Mouse (Mus musculus) midbrain, embryonic 11.5 days (tissue): ENCODE results near the gene Tmem107. TPM values are rescaled to one million over a fixed set of nuclear protein-coding genes. Genes with fewer than 3 reads are reported as not detected.

ENCODE experiments used
- ATAC-seq: fragments of 200-750 bp; cut with Nextera tagmentation; 2 replicates; pipeline ENCODE4 v1.8.0; 2017; ENCODE audit warnings: moderate TSS enrichment, moderate library complexity; ENCODE audit not compliant: low FRiP score
- DNase-seq: peaks from one replicate; pipeline ENCODE4 v3.0.0; 2015; ENCODE audit warnings: low spot score; ENCODE audit errors: missing footprints
- H3K27ac ChIP-seq: fragments of 300-500 bp; sonication (generic); 2 replicates; pipeline ENCODE4 v1.5.1; 2014; ENCODE audit warnings: low read depth, low read length
- H3K27me3 ChIP-seq: fragments of 300-500 bp; sonication (generic); 2 replicates; pipeline ENCODE4 v1.6.1; 2014; ENCODE audit warnings: mild to moderate bottlenecking, low read length, moderate library complexity, mixed read lengths; ENCODE audit not compliant: control insufficient read depth, insufficient read depth
- H3K36me3 ChIP-seq: fragments of 300-500 bp; sonication (generic); 2 replicates; pipeline ENCODE4 v1.6.1; 2014; ENCODE audit warnings: mild to moderate bottlenecking, low read length, moderate library complexity, mixed read lengths; ENCODE audit not compliant: control insufficient read depth, insufficient read depth
- H3K4me1 ChIP-seq: fragments of 300-500 bp; sonication (generic); 2 replicates; pipeline ENCODE4 v1.6.1; 2014; ENCODE audit warnings: low read length; ENCODE audit not compliant: control insufficient read depth, insufficient read depth
- H3K4me2 ChIP-seq: fragments of 300-500 bp; sonication (generic); 2 replicates; pipeline ENCODE4 v1.6.1; 2014; ENCODE audit warnings: mild to moderate bottlenecking, moderate library complexity
- H3K4me3 ChIP-seq: fragments of 300-500 bp; sonication (generic); 2 replicates; pipeline ENCODE4 v1.5.1; 2014; ENCODE audit warnings: low read depth, low read length
- H3K9ac ChIP-seq: fragments of 300-500 bp; sonication (generic); 2 replicates; pipeline ENCODE4 v1.6.1; 2014; ENCODE audit warnings: low read length
- H3K9me3 ChIP-seq: fragments of 300-500 bp; sonication (generic); 2 replicates; pipeline ENCODE4 v1.6.1; 2016; ENCODE audit warnings: low read length; ENCODE audit not compliant: control insufficient read depth
- WGBS: fragments of 180-500 bp; shearing (Covaris S2); extraction: QIAGEN DNeasy Blood & Tissue Kit; methylation state at CpG from one replicate; pipeline ENCODE4 v1.1.7; 2014; 5-methylcytosine and 5-hydroxymethylcytosine counted together
- polyA plus RNA-seq: library from polyadenylated mRNA; unstranded; fragments of >200 nt; fragmentation: Nextera tagmentation; extraction: Ambion mirVana; gene quantifications from 2 replicates; pipeline ENCODE4 v1.2.1, GENCODE M21; 2014

Gene Tmem107
- polyA plus RNA-seq, 1 experiment from 2014 or later, result 57.7 TPM

DNA sequence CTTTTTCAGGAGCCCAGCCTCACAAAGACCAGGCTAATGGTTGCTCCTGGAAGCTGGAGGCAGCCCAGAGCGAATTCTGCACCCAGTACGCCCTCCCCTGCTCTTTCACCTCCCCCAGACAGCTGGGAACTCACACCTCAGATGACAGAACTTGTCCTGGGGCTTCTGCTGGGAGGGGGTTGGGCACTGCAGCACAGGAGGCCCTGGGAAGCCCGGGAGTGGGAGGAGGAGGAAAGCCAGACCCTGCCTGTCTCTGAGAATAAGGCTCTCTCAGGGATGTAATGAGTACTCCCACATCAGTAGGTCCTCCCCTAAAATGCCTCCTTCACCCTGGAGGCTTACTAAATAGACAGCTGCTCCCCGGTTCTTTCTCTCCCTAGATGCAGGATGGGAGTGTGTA is 16.5 kb downstream of the Tmem107 start:
- Histone ChIP-seq H3K9me3 (no peaks in the 10 kb centered on the region), H3K27ac (no peak overlapping the region), H3K4me3 (no peak overlapping the region), H3K4me1 (peaks cover 13% of the 10 kb centered on the region), H3K9ac (no peak overlapping the region), H3K27me3 (no peaks in the 10 kb centered on the region), H3K36me3 (no peaks in the 10 kb centered on the region; the same call in 1 of the 2 replicates), H3K4me2 (no peak overlapping the region)
- no peak for DNase-seq
- 42% methylated on average over 4 of the region's 4 CpGs for WGBS
- ATAC-seq, result no peak

DNA sequence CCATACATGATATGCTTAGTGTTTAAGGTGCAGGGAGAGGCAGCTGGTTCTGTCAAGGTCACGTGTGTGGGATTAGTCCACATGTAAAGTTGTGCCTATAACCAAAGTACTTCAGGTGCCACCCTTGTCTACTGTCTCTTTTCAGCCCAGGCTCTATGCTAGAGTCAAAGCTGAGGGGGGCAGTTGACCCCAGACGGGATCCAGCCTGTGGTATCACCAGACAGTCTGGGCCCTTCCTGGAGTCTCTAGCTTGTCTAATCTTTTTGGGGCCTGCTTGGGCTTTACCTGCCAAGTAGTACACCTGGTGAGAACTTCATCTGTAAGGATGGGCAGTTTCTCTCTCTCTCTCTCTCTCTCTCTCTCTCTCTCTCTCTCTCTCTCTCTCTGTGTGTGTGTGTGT is 17.0 kb downstream of the Tmem107 start:
- 61% methylated on average over 2 of the region's 2 CpGs for WGBS
- Histone ChIP-seq H3K4me2 (no peak overlapping the region), H3K4me1 (peaks cover 13% of the 10 kb centered on the region), H3K27me3 (no peaks in the 10 kb centered on the region), H3K9me3 (no peaks in the 10 kb centered on the region), H3K9ac (0 out of 2 replicates have a peak overlapping the region, but pooled peaks have one; percentile 93), H3K27ac (no peak overlapping the region), H3K36me3 (no peaks in the 10 kb centered on the region; the same call in 1 of the 2 replicates), H3K4me3 (no peak overlapping the region)
- DNase-seq (no peak), ATAC-seq (no peak)

DNA sequence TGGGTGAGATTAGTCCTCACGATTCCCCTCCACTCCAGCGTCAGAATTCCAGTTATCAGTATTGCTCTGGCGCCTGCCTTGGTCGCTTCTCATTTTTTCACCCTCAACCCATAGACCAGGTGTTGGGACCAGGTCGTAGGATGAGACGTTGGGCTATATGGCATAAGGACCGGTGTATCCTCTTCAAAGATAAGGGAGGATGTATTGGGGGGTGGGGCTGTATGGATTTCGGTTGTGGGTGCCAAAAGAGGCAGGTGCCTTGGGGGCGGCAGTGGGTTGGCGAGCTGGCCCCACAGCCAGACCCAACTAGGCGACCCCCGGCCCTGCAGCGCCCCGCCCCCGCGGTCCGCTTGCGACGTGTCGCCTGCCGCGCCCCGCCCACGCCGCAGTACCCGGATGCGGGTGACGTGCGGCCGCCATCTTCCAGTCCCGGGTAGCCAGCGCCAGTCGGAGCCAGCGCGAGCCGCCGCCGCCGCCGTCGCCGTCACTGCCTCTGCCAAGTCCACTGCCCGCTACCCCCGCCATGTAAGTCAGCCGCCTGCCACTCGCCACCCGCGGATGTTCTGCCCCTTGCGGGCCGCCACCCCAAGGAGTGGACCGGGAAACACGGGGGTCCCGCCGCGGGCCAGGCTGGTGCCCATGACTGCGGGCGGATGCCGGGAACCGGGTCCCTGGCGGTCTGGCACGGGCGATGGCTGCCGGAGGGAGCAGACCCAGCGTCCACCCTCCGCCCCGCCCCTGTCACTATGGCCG is 17.7 kb downstream of the Tmem107 start, which contains the start of gene Vamp2:
Vamp2 (plus strand) TSS at position 388 of the 753 bp plus-strand sequence.
- Histone ChIP-seq H3K36me3 (no peaks in the 10 kb centered on the region; the same call in 1 of the 2 replicates), H3K9ac (peak within 1 kb of the TSS; percentile 93), H3K9me3 (no peaks in the 10 kb centered on the region), H3K4me2 (peak within 1 kb of the TSS; percentile 91), H3K27ac (peak within 1 kb of the TSS; percentile 75), H3K4me1 (peaks cover 13% of the 10 kb centered on the region), H3K27me3 (no peaks in the 10 kb centered on the region), H3K4me3 (peak within 1 kb of the TSS; percentile 98)
- WGBS, result under 1% methylated on average over 66 of the region's 67 CpGs
- DNase-seq, result peak; percentile 100
- peak; percentile 86 for ATAC-seq

DNA sequence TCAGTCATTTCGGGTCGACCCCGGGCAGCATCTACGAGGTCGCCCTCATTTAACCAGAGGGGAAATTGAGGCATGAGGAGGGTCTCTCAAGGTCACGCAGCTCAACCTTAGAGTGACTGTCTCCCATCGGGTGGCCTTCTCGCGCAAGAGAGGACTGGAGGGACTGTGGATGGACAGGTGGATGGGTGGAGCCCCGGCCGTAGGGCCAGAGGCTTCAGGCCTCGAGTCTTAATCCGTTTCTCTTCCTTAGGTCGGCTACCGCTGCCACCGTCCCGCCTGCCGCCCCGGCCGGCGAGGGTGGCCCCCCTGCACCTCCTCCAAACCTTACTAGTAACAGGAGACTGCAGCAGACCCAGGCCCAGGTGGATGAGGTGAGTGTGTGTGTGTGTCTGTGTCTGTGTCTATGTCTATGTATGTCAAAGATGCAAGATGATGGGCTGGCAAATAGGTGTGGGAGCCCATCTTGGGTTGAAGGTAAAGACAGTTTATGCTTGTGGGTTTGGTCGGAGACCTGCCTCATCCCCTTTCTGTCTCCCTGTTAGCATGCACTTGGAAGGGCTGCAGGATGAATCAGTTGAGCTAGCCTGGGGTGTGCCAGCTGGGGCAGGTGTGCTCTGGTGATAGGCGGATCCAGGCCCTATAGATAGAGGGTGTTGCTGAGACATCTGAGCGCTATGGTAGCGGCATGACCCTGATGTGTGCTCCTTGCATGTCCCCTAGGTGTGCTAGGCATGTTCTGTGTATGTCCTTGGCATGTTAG is 18.4 kb downstream of the Tmem107 start:
- WGBS, result 12% methylated on average over 25 of the region's 25 CpGs

DNA sequence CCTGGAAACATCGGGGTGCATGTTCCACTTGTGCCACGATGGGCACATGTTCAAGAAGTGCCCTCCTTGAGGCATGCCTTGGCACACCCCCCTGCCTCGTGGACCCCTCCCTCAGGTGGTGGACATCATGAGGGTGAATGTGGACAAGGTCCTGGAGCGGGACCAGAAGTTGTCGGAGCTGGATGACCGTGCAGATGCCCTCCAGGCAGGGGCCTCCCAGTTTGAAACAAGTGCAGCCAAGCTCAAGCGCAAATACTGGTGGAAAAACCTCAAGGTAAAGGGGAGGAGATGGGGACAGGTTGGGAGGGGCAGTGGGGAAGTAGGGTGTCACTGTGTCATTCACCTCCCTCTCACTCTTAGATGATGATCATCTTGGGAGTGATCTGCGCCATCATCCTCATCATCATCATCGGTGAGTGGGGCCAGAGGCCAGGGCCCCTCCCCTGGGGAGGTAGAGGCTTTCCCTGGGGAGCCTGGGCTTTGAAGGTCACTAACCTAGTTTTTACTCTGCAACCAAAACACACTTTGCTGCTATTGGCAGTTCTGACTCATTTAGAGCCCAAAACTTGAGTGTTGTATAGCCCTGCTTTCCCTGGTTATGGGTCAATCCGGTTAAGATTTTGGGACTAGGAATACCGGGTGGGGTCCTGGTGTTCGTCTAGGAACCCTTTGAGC is 19.1 kb downstream of the Tmem107 start:
- 90% methylated on average over 12 of the region's 12 CpGs for WGBS
- Histone ChIP-seq H3K36me3 (no peaks in the 10 kb centered on the region; the same call in 1 of the 2 replicates), H3K27me3 (no peaks in the 10 kb centered on the region), H3K9me3 (no peaks in the 10 kb centered on the region), H3K4me3 (peak overlapping the region; percentile 98), H3K4me1 (peaks cover 15% of the 10 kb centered on the region), H3K4me2 (peak overlapping the region; percentile 91), H3K9ac (peak overlapping the region; percentile 93), H3K27ac (no peak overlapping the region)
- ATAC-seq, result no peak
- no peak for DNase-seq

More for the DNA sequence above, 18.4 kb downstream of the Tmem107 start:
- peaks cover 13% of the 10 kb centered on the region for H3K4me1 ChIP-seq
- peak overlapping the region; percentile 98 for H3K4me3 ChIP-seq
- no peaks in the 10 kb centered on the region; the same call in 1 of the 2 replicates for H3K36me3 ChIP-seq
- no peaks in the 10 kb centered on the region for H3K9me3 ChIP-seq
- peak overlapping the region; percentile 93 for H3K9ac ChIP-seq
- ATAC-seq, result no peak
- no peaks in the 10 kb centered on the region for H3K27me3 ChIP-seq
- peak; percentile 90 for DNase-seq
- H3K27ac ChIP-seq, result peak overlapping the region; percentile 75
- H3K4me2 ChIP-seq, result peak overlapping the region; percentile 91

DNA sequence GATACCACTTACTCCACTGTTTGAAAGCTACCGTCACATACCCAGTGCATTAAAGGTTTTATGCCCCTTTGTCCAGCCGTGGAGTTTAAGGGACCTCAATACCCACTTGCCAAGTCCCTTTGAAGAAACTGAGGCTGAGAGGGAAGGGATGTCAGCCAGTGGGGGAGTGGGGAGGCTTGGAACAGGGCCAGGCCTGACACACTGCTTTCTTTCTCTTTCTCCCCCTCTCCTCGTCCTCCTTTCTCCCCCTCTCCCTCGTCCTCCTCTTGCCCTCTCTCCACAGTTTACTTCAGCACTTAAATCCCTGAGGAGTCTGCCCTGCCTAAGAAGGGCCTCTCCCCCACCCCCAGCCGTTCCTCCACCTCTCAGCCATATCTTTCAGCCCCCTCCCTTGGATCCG is 19.8 kb downstream of the Tmem107 start:
- Histone ChIP-seq H3K27ac (no peak overlapping the region; the same call in 1 of the 2 replicates), H3K4me3 (no peak overlapping the region), H3K36me3 (no peaks in the 10 kb centered on the region; the same call in 1 of the 2 replicates), H3K4me1 (peaks cover 16% of the 10 kb centered on the region), H3K4me2 (no peak overlapping the region), H3K9me3 (no peaks in the 10 kb centered on the region), H3K27me3 (no peaks in the 10 kb centered on the region), H3K9ac (no peak overlapping the region; the same call in 1 of the 2 replicates)
- 72% methylated on average over 6 of the region's 6 CpGs for WGBS
- no peak for ATAC-seq
- peak; percentile 81 for DNase-seq

DNA sequence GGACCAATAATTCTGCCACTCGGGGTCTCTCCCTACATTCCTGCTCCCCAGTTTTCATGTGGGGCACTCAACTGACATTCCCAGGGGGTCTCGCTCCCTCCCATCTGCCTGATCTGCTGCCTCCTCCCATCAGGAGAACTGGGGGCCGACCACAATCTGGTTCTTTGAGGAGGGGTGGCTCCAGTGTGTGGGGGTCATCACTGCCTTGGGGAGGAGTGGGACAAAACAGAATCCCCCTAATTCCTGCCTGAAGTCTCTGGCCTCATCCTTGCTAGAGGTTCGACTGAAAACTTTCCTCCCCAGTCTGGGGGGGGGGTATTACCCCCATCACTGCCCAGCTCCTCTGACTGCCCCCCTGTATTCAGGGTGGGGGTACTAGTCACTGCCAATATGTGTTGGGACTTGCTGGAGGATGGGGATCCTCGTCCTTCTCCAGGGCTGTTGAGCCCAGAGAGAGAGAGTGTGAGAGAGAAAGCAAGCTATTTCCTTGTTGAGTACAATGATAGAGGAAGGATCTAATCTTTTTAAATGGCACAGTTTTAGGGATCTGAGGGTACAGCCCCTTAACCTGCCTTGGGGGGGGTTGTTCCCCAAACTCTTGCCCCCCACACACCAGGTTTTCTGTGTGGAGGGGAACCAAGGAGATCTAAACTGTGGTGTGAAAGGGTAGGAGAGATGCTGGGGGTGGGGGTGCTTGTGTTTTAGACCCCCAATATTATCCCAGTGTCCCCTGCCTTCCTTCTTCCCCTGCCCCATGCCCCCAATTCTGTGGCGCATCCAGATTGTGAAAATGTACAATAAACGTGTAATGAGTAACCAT is 21.2 kb downstream of the Tmem107 start:
- Histone ChIP-seq H3K27ac (no peak overlapping the region), H3K27me3 (0 out of 2 replicates have a peak, but pooled peaks cover 2% of the 10 kb centered on the region), H3K4me1 (peaks cover 29% of the 10 kb centered on the region), H3K36me3 (no peaks in the 10 kb centered on the region; the same call in 1 of the 2 replicates), H3K9me3 (no peaks in the 10 kb centered on the region), H3K9ac (no peak overlapping the region), H3K4me2 (no peak overlapping the region), H3K4me3 (no peak overlapping the region)
- ATAC-seq, result no peak
- WGBS, result 62% methylated on average over 7 of the region's 7 CpGs
- DNase-seq, result no peak

DNA sequence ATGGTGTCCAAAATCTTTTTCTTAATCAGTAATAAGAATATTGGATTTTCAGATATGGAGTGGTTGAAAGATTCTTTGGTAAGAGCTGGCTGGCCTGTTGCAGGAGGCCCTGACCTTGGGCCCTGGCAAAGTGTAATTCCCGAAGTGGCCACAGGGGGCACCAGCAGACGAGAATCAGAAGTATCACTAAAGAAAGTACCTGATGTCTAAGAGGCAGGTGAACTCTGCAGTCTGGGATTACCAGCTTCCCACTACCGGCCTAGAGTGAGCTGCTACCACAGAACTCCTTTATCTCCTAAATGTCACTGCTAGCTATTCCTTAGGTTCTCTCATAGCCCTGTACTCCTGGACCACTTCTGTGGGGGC is 21.8 kb downstream of the Tmem107 start:
- Histone ChIP-seq H3K4me3 (no peak overlapping the region), H3K9ac (no peak overlapping the region), H3K36me3 (no peaks in the 10 kb centered on the region; the same call in 1 of the 2 replicates), H3K4me2 (no peak overlapping the region), H3K4me1 (peaks cover 35% of the 10 kb centered on the region), H3K27ac (no peak overlapping the region), H3K9me3 (no peaks in the 10 kb centered on the region), H3K27me3 (0 out of 2 replicates have a peak, but pooled peaks cover 2% of the 10 kb centered on the region)
- DNase-seq (peak; percentile 99), ATAC-seq (no peak)
- 8% methylated on average over 3 of the region's 3 CpGs for WGBS
